Mouse (Mus musculus): ENCODE measurements at regions not wholly inside any gene's neighbourhood (a gene's known extent, or its start where the extent isn't known, plus 50 kb on each side); places are given as distances from the start of the nearest gene placed in this dataset.
A peak's percentile ranks its signal among the peaks of the same experiment; 100 is the strongest.

DNA sequence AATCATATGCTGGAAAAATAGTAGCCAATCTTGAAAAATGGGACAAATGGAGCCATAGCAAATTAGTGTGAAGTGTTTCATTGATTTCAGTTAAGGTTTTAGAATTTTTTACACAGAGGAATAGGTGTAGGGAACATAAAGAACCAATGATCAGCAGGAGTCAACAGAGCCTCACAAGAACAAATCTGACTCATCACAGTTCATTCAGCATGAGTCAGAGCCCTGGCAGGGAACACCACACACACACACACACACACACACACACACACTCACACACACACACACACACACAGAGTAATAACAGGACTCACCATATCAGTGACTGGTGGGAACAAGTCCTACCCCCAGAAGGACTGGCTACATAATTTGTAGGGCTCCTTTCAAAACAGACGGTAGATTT is 259.7 kb upstream of the Erbb4 start:
- Histone ChIP-seq H3K4me2 (no peak overlapping the region), H3K9me3 (no peaks in the 10 kb centered on the region), H3K27me3 (no peaks in the 10 kb centered on the region), H3K4me3 (no peak overlapping the region), H3K36me3 (no peaks in the 10 kb centered on the region), H3K4me1 (no peaks in the 10 kb centered on the region), H3K9ac (no peak overlapping the region), H3K27ac (no peak overlapping the region)
- 72% methylated on average over 1 of the region's 1 CpGs for WGBS
- no peak for ATAC-seq (ENCODE audit: insufficient number of reproducible peaks, insufficient read depth, low FRiP score, low TSS enrichment, low read depth)

DNA sequence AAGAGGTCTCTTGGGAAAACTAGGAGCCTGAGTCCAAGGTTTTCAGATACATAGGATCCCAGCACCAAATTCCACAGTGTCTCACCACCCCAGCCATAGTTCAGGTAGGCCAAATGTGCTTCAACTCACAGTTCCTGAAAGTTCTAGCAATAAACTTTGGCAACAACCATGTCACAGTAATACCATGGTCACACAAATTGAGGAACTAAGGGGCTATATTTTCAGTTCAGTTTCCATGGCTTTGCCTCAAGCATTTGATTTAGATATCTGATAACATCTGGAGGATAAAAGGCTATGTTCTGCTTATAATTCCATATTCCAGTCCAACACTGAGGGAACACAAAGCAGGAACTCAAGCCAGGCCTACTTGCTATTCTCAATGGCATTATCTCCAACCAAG is 256.2 kb upstream of the Erbb4 start:
- Histone ChIP-seq H3K4me2 (no peak overlapping the region), H3K9me3 (no peaks in the 10 kb centered on the region), H3K4me1 (no peaks in the 10 kb centered on the region), H3K9ac (no peak overlapping the region), H3K36me3 (no peaks in the 10 kb centered on the region), H3K27ac (no peak overlapping the region), H3K4me3 (no peak overlapping the region), H3K27me3 (no peaks in the 10 kb centered on the region)
- no peak for ATAC-seq (ENCODE audit: insufficient number of reproducible peaks, insufficient read depth, low FRiP score, low TSS enrichment, low read depth)

- Histone ChIP-seq H3K4me3 (no peak overlapping the region), H3K4me1 (no peaks in the 10 kb centered on the region), H3K36me3 (no peaks in the 10 kb centered on the region), H3K9me3 (0 out of 2 replicates have a peak, but pooled peaks cover 3% of the 10 kb centered on the region), H3K27ac (no peak overlapping the region), H3K27me3 (no peaks in the 10 kb centered on the region), H3K9ac (no peak overlapping the region), H3K4me2 (no peak overlapping the region)
- WGBS, result 67% methylated on average over 7 of the region's 7 CpGs
- no peak for ATAC-seq (ENCODE audit: insufficient number of reproducible peaks, insufficient read depth, low FRiP score, low TSS enrichment, low read depth)
These were observed 249.7 kb upstream of the Erbb4 start for GRCm38 (mm10) chr1:69357548-69357947.

- H3K4me1 ChIP-seq, result no peaks in the 10 kb centered on the region
- H3K4me2 ChIP-seq, result no peak overlapping the region
- H3K36me3 ChIP-seq, result no peaks in the 10 kb centered on the region
- H3K9me3 ChIP-seq, result no peaks in the 10 kb centered on the region
- no peak overlapping the region for H3K9ac ChIP-seq
- no peaks in the 10 kb centered on the region for H3K27me3 ChIP-seq
- H3K4me3 ChIP-seq, result no peak overlapping the region
- H3K27ac ChIP-seq, result no peak overlapping the region
- ATAC-seq (ENCODE audit: insufficient number of reproducible peaks, insufficient read depth, low FRiP score, low TSS enrichment, low read depth), result no peak
- WGBS, result 88% methylated on average over 2 of the region's 2 CpGs
These were observed 242.6 kb upstream of the Erbb4 start for GRCm38 (mm10) chr1:69350417-69350816.

DNA sequence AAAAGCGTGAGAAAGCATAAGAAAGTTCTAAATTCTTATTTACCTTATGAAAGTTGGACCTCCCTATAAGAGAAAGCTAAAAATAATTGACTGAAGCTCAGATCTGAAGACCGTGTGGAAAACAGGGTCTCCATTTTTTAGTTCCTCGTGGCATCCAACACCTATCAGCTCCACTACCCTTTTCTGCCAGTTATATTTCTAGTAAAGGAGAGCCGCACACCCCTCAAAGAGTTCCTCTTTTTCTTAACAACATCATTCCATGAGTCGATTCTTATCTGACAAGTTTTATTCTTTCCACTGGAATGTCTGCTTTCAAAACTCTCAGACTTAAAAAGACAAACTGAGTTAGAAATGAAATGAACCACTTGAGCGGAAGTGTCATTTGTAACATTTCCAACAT is 242.0 kb upstream of the Erbb4 start:
- no peak for ATAC-seq (ENCODE audit: insufficient number of reproducible peaks, insufficient read depth, low FRiP score, low TSS enrichment, low read depth)
- Histone ChIP-seq H3K27ac (no peak overlapping the region), H3K27me3 (no peaks in the 10 kb centered on the region), H3K4me2 (no peak overlapping the region), H3K36me3 (no peaks in the 10 kb centered on the region), H3K9ac (no peak overlapping the region), H3K4me1 (no peaks in the 10 kb centered on the region), H3K9me3 (no peaks in the 10 kb centered on the region), H3K4me3 (no peak overlapping the region)
- 85% methylated on average over 6 of the region's 6 CpGs for WGBS

DNA sequence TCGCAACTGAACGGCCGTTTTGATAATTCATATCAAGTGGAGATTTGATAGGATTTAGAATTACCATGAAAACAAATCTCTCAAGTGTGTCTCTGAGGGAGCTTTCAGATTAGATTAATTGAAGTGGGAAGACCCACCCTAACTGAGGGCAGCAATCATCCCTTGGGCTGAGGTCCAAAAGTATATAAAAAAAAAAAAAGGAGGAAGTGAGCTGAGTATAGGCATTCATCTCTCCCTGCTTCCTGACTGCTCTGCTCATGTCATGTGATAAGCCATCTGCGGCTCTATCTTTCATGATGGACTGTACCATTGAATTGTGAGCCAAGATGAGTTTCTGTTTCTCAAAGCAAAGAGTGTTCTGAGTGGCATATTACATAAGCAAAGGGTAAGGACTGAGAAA is 234.2 kb upstream of the Erbb4 start:
- no peaks in the 10 kb centered on the region for H3K9me3 ChIP-seq
- no peak overlapping the region for H3K4me3 ChIP-seq
- H3K4me1 ChIP-seq, result no peaks in the 10 kb centered on the region
- H3K4me2 ChIP-seq, result no peak overlapping the region
- WGBS, result 89% methylated on average over 4 of the region's 4 CpGs
- H3K27ac ChIP-seq, result no peak overlapping the region
- no peak for ATAC-seq (ENCODE audit: insufficient number of reproducible peaks, insufficient read depth, low FRiP score, low TSS enrichment, low read depth)
- no peaks in the 10 kb centered on the region for H3K36me3 ChIP-seq
- H3K9ac ChIP-seq, result no peak overlapping the region
- H3K27me3 ChIP-seq, result no peaks in the 10 kb centered on the region

GRCm38 (mm10) chr1:69340481-69340880 is 232.6 kb upstream of the Erbb4 start:
- H3K27ac ChIP-seq, result no peak overlapping the region
- H3K9ac ChIP-seq, result no peak overlapping the region
- H3K4me1 ChIP-seq, result no peaks in the 10 kb centered on the region
- no peak overlapping the region for H3K4me3 ChIP-seq
- no peak overlapping the region for H3K4me2 ChIP-seq
- no peak for ATAC-seq (ENCODE audit: insufficient number of reproducible peaks, insufficient read depth, low FRiP score, low TSS enrichment, low read depth)
- WGBS, result 82% methylated on average over 4 of the region's 4 CpGs
- H3K9me3 ChIP-seq, result no peaks in the 10 kb centered on the region
- no peaks in the 10 kb centered on the region for H3K36me3 ChIP-seq
- no peaks in the 10 kb centered on the region for H3K27me3 ChIP-seq

DNA sequence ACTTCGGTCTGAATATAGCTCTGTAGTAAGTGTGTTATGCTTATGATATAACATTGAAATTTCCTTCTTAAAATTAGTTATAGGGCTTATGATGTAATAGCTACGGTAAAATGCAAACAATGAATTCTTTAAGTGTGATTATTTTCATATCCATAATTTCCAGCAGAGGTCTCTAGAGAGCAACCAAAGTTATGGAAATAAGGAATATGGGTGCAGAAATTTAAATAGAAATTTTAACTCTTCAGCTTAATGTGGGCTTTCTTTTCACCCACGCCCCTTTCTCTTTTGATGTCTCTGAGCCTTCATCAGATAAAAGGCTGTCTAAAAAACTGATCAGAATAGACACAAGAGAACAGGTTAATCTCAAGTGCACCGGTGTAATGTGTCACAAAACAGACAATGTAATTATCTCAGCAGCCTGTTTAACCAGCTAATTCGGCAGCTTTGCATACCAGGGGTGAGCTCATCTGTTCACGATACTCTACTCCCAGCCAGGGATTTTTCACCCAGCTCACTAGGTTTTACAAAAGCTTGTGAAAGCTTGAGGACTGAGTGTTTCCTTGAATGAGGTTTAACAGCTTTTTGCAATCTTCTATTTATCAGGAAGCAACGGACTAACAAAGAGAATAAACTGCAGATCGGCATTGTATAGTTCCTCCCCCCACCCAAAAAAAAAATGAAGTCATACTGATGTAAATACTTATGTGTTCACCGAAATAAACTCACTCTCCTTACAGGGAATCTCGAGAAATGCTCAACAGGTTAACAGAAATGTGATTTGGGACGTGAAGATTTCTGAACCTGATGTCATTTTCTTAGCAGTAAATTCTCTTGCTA is 223.8 kb upstream of the Erbb4 start:
- H3K4me2 ChIP-seq, result peak overlapping the region; percentile 39

GRCm38 (mm10) chr1:69329399-69329798 is 221.5 kb upstream of the Erbb4 start:
- no peak for ATAC-seq (ENCODE audit: insufficient number of reproducible peaks, insufficient read depth, low FRiP score, low TSS enrichment, low read depth)
- H3K9ac ChIP-seq, result no peak overlapping the region
- no peaks in the 10 kb centered on the region for H3K27me3 ChIP-seq
- no peak overlapping the region for H3K27ac ChIP-seq
- 0 out of 2 replicates have a peak, but pooled peaks cover 3% of the 10 kb centered on the region for H3K4me1 ChIP-seq
- no peak overlapping the region for H3K4me3 ChIP-seq
- no peaks in the 10 kb centered on the region for H3K9me3 ChIP-seq
- 79% methylated on average over 3 of the region's 3 CpGs for WGBS
- no peak overlapping the region for H3K4me2 ChIP-seq
- no peaks in the 10 kb centered on the region for H3K36me3 ChIP-seq

More for the DNA sequence above, 223.8 kb upstream of the Erbb4 start:
- Histone ChIP-seq H3K36me3 (no peaks in the 10 kb centered on the region), H3K9me3 (no peaks in the 10 kb centered on the region), H3K4me1 (0 out of 2 replicates have a peak, but pooled peaks cover 3% of the 10 kb centered on the region), H3K9ac (no peak overlapping the region), H3K27ac (no peak overlapping the region), H3K27me3 (no peaks in the 10 kb centered on the region), H3K4me3 (0 out of 2 replicates have a peak overlapping the region, but pooled peaks have one; percentile 4)
- ATAC-seq (ENCODE audit: insufficient number of reproducible peaks, insufficient read depth, low FRiP score, low TSS enrichment, low read depth), result peak; percentile 75
- WGBS, result 48% methylated on average over 11 of the region's 11 CpGs

DNA sequence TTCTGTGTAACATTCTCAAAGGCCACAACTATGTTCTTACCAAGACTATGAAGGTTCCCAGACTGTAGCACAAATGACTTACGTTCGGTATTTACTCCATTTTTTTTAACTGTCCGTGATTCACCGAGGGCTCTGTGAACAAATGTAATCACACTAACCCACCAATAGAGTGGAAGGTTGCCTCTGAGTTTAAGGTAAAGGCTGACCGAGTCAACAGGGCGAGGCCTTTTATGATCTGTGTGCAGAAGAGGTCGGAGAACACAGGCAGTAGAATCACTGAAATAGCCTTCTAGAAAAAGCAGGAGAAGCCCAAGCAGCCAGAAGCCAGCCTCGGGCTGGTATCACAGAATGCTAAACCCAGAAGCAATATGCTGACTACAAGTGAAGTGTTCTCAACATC is 218.9 kb upstream of the Erbb4 start:
- H3K4me1 ChIP-seq, result 0 out of 2 replicates have a peak, but pooled peaks cover 2% of the 10 kb centered on the region
- H3K27me3 ChIP-seq, result no peaks in the 10 kb centered on the region
- no peaks in the 10 kb centered on the region for H3K9me3 ChIP-seq
- no peak overlapping the region for H3K9ac ChIP-seq
- H3K4me3 ChIP-seq, result no peak overlapping the region
- ATAC-seq (ENCODE audit: insufficient number of reproducible peaks, insufficient read depth, low FRiP score, low TSS enrichment, low read depth), result no peak
- 87% methylated on average over 8 of the region's 8 CpGs for WGBS
- H3K4me2 ChIP-seq, result no peak overlapping the region
- no peak overlapping the region for H3K27ac ChIP-seq
- H3K36me3 ChIP-seq, result no peaks in the 10 kb centered on the region

GRCm38 (mm10) chr1:69319526-69319925 is 211.7 kb upstream of the Erbb4 start:
- H3K9me3 ChIP-seq, result no peaks in the 10 kb centered on the region
- WGBS, result 50% methylated on average over 3 of the region's 3 CpGs
- H3K4me2 ChIP-seq, result no peak overlapping the region
- no peak for ATAC-seq (ENCODE audit: insufficient number of reproducible peaks, insufficient read depth, low FRiP score, low TSS enrichment, low read depth)
- H3K27ac ChIP-seq, result no peak overlapping the region
- H3K9ac ChIP-seq, result no peak overlapping the region
- H3K4me3 ChIP-seq, result no peak overlapping the region
- H3K36me3 ChIP-seq, result no peaks in the 10 kb centered on the region
- H3K27me3 ChIP-seq, result no peaks in the 10 kb centered on the region
- H3K4me1 ChIP-seq, result no peaks in the 10 kb centered on the region

GRCm38 (mm10) chr1:69296816-69297215 is 189.0 kb upstream of the Erbb4 start:
- no peaks in the 10 kb centered on the region for H3K36me3 ChIP-seq
- no peak overlapping the region for H3K4me2 ChIP-seq
- no peaks in the 10 kb centered on the region for H3K9me3 ChIP-seq
- ATAC-seq (ENCODE audit: insufficient number of reproducible peaks, insufficient read depth, low FRiP score, low TSS enrichment, low read depth), result no peak
- 64% methylated on average over 3 of the region's 3 CpGs for WGBS
- no peak overlapping the region for H3K9ac ChIP-seq
- H3K27me3 ChIP-seq, result no peaks in the 10 kb centered on the region
- no peak overlapping the region for H3K4me3 ChIP-seq
- H3K4me1 ChIP-seq, result no peaks in the 10 kb centered on the region
- H3K27ac ChIP-seq, result no peak overlapping the region

Measured in embryonic facial prominence, embryonic 13.5 days (tissue).